Mouse (Mus musculus) thymus, postnatal 25 days (tissue): ENCODE results near the gene Fxyd4.

Experiments used
- DNase-seq: peaks from one replicate; pipeline ENCODE4 v3.0.0; 2022

Gene Fxyd4

GRCm38 (mm10) chr6:117890257-117890656 is 47.2 kb downstream of the Fxyd4 start:
- DNase-seq: no peak

GRCm38 (mm10) chr6:117888642-117889096 is 48.8 kb downstream of the Fxyd4 start:
- no peak for DNase-seq

GRCm38 (mm10) chr6:117888032-117888431 is 49.5 kb downstream of the Fxyd4 start:
- DNase-seq: no peak

- DNase-seq: no peak
Measured at GRCm38 (mm10) chr6:117885943-117886342, 51.5 kb downstream of the Fxyd4 start.
